Mouse (Mus musculus) cortical plate, adult 2 months (tissue): Measurements from ENCODE around the gene Qdpr.

Experiments used
- CTCF ChIP-seq: fragments of 200-500 bp; IDR thresholded peaks from 2 replicates; pipeline ENCODE4 v1.5.1; 2011; ENCODE audit warnings: mild to moderate bottlenecking, control low read depth, low read length; ENCODE audit not compliant: insufficient read depth; ENCODE audit errors: extremely low read depth
- POLR2A ChIP-seq: fragments of 200-500 bp; IDR thresholded peaks from 2 replicates; pipeline ENCODE4 v1.6.1; 2011; ENCODE audit warnings: mild to moderate bottlenecking, low read length, control low read depth; ENCODE audit not compliant: insufficient read depth; ENCODE audit errors: extremely low read depth

DNA sequence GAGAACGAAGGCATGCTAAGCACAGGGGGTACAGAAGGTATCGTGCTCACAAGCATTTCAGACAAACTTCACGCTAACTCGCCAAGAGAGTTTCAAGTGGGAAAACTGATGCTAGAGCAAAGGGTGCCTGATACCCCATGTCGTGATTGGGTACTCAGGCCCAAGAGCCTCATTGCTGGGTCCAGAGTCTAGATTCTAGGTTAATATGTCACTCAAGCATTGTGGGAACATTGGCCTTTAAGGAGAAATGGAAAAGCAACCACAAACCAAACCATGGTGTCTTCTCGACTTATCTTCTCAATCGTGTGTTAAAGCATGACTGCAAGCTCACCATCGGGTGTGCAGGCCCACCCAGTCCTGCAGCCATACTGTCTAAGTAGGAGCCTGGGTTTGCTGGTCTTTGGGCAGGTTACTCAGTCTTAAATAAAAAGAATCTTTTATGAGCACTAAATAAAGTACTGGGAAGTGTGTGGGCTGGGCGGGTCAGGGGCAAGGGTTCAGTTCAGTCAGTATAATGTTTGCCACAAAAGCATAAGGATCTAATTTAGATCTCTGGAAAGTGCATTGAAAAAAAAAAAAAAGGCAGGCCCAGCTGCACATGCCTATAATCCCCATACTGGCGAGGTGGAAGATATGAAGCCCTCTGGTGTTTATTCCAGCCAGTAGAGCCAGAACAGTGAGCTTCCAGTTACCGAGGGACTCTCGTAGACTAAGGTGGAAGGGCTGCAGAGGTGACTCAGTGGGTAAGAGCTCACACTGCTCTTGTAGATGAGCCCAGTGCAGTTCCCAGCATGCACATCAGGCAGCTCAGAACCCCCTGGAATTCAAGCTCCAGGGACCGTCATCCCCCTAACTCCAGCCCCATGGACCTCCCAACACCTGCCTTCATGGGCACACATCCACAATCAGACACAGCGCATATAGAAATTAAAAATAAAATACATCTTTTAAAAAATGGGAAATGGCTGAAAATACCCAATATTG is 13.8 kb downstream of the Qdpr start:
- TF ChIP-seq CTCF = no peak
- TF ChIP-seq POLR2A = no peak
